Mouse (Mus musculus) thymus, adult 2 months (tissue): ENCODE data around the gene Il11. TPM values are rescaled to one million over a fixed set of nuclear protein-coding genes. Genes with fewer than 3 reads are reported as not detected.
"Not testable (repeated sequence)": the region's sequence is repeated elsewhere in the genome, so short reads cannot be mapped to it uniquely, and the experiment has no call there.

Experiments used
- DNase-seq: peaks from one replicate; pipeline ENCODE4 v3.0.0; 2021
- H3K27ac ChIP-seq: fragments of 200-500 bp; 2 replicates; pipeline ENCODE4 v1.5.1; 2012; ENCODE audit warnings: low read length, control low read depth; ENCODE audit not compliant: control insufficient read depth, insufficient read depth
- H3K27me3 ChIP-seq: fragments of 200-500 bp; 2 replicates; pipeline ENCODE4 v1.6.1; 2012; ENCODE audit warnings: mild to moderate bottlenecking, low read length, moderate library complexity, mixed read lengths; ENCODE audit not compliant: control insufficient read depth, insufficient read depth
- H3K36me3 ChIP-seq: fragments of 200-500 bp; 2 replicates; pipeline ENCODE4 v1.6.1; 2012; ENCODE audit warnings: mild to moderate bottlenecking, low read length, moderate library complexity; ENCODE audit not compliant: control insufficient read depth, insufficient read depth
- H3K4me1 ChIP-seq: fragments of 200-500 bp; replicated peaks from 2 replicates; pipeline ENCODE4 v1.6.1; 2012; ENCODE audit warnings: low read length; ENCODE audit not compliant: control insufficient read depth, insufficient read depth
- H3K4me3 ChIP-seq: fragments of 200-500 bp; 2 replicates; pipeline ENCODE4 v1.5.1; 2012; ENCODE audit warnings: mild to moderate bottlenecking, low read length, control low read depth, moderate library complexity; ENCODE audit not compliant: control insufficient read depth, insufficient read depth
- CTCF ChIP-seq: fragments of 200-500 bp; IDR thresholded peaks from 2 replicates; pipeline ENCODE4 v1.5.1; 2012; ENCODE audit warnings: mild to moderate bottlenecking, control low read depth, low read length, moderate library complexity, borderline replicate concordance; ENCODE audit not compliant: control insufficient read depth, poor library complexity, insufficient read depth; ENCODE audit errors: extremely low read depth
- POLR2A ChIP-seq: fragments of 200-500 bp; IDR thresholded peaks from 2 replicates; pipeline ENCODE4 v1.6.1; 2012; ENCODE audit warnings: mild to moderate bottlenecking, low read length, control low read depth, moderate library complexity; ENCODE audit not compliant: control insufficient read depth, poor library complexity, insufficient read depth; ENCODE audit errors: extremely low read depth
- WGBS: fragments of 180-500 bp; shearing (Covaris S2); methylation state at CpG from one replicate; pipeline ENCODE4 v1.1.7; 2018; 5-methylcytosine and 5-hydroxymethylcytosine counted together
- polyA plus RNA-seq: library from polyadenylated mRNA; depleted of rRNA; stranded (reverse); fragments of >200 nt; gene quantifications from 2 replicates; pipeline ENCODE4 v1.2.3, GENCODE M21; 2012

Gene Il11
- polyA plus RNA-seq, 1 experiment, result 0.32 TPM

- peaks cover 8% of the 10 kb centered on the region for H3K4me1 ChIP-seq
- H3K4me3 ChIP-seq, result no peak overlapping the region
- H3K27ac ChIP-seq, result no peak overlapping the region
- peaks cover 43% of the 10 kb centered on the region for H3K36me3 ChIP-seq
- 86% methylated on average over 7 of the region's 7 CpGs for WGBS
- peak; percentile 18 for DNase-seq
- H3K27me3 ChIP-seq, result no peaks in the 10 kb centered on the region
- TF ChIP-seq POLR2A, result no peak
- no peak for TF ChIP-seq CTCF
Observed at GRCm38 (mm10) chr7:4795767-4796433, 13.2 kb upstream of the Il11 start.

GRCm38 (mm10) chr7:4794631-4795168 lies 12.0 kb upstream of the Il11 start:
- H3K27ac ChIP-seq, result no peak overlapping the region
- H3K27me3 ChIP-seq, result no peaks in the 10 kb centered on the region; the same call in 1 of the 2 replicates
- H3K4me1 ChIP-seq, result peaks cover 10% of the 10 kb centered on the region
- peaks cover 43% of the 10 kb centered on the region for H3K36me3 ChIP-seq
- no peak overlapping the region for H3K4me3 ChIP-seq
- no peak for DNase-seq
- 68% methylated on average over 3 of the region's 3 CpGs for WGBS
- TF ChIP-seq CTCF (no peak), POLR2A (no peak)

GRCm38 (mm10) chr7:4793674-4794073 lies 11.0 kb upstream of the Il11 start:
- 47% methylated on average over 4 of the region's 4 CpGs for WGBS
- peak overlapping the region; percentile 94 for H3K4me3 ChIP-seq
- H3K27ac ChIP-seq, result no peak overlapping the region

GRCm38 (mm10) chr7:4793248-4793647 lies 10.6 kb upstream of the Il11 start:
- H3K27me3 ChIP-seq, H3K27ac ChIP-seq, DNase-seq: not testable (repeated sequence)
- Histone ChIP-seq H3K4me3 (peak overlapping the region; percentile 94), H3K4me1 (peaks cover 23% of the 10 kb centered on the region), H3K36me3 (peaks cover 40% of the 10 kb centered on the region)
- under 1% methylated on average over 31 of the region's 31 CpGs for WGBS

More at GRCm38 (mm10) chr7:4793674-4794073, 11.0 kb upstream of the Il11 start:
- no peak for DNase-seq
- Histone ChIP-seq H3K4me1 (peaks cover 19% of the 10 kb centered on the region), H3K36me3 (peaks cover 43% of the 10 kb centered on the region), H3K27me3 (no peaks in the 10 kb centered on the region; the same call in 1 of the 2 replicates)
- TF ChIP-seq CTCF (no peak), POLR2A (no peak)

- WGBS, result under 1% methylated on average over 53 of the region's 54 CpGs
Observed at GRCm38 (mm10) chr7:4792278-4793212, 9.9 kb upstream of the Il11 start, which contains the start of gene Rpl28. Gene Rpl28, plus strand, starts transcription at chr7:4792874.

GRCm38 (mm10) chr7:4789436-4789935 lies 6.8 kb upstream of the Il11 start, which contains the start of gene Tmem238:
Gene Tmem238, minus strand, starts transcription at chr7:4789656.
- Histone ChIP-seq H3K27me3 (no peaks in the 10 kb centered on the region; the same call in 1 of the 2 replicates), H3K36me3 (peaks cover 9% of the 10 kb centered on the region), H3K27ac (no peak within 1 kb of the TSS), H3K4me1 (peaks cover 24% of the 10 kb centered on the region), H3K4me3 (peak within 1 kb of the TSS; percentile 50)
- TF ChIP-seq CTCF, result no peak
- TF ChIP-seq POLR2A, result no peak
- 12% methylated on average over 40 of the region's 40 CpGs for WGBS
- DNase-seq, result peak; percentile 13

More at GRCm38 (mm10) chr7:4792278-4793212, 9.9 kb upstream of the Il11 start, which contains the start of gene Rpl28:
- H3K36me3 ChIP-seq, result peaks cover 37% of the 10 kb centered on the region
- DNase-seq, result peak; percentile 93
- peak within 1 kb of the TSS; percentile 94 for H3K4me3 ChIP-seq
- peaks cover 24% of the 10 kb centered on the region for H3K4me1 ChIP-seq
- no peaks in the 10 kb centered on the region; the same call in 1 of the 2 replicates for H3K27me3 ChIP-seq
- TF ChIP-seq POLR2A, result peak; percentile 87
- 0 out of 2 replicates have a peak, but pooled peaks have one; percentile 16 for TF ChIP-seq CTCF
- H3K27ac ChIP-seq, result peak within 1 kb of the TSS; percentile 57
